Mouse (Mus musculus): ENCODE results near the gene Asnsd1.
A peak's percentile ranks its signal among the peaks of the same experiment; 100 is the strongest.
"Not testable (repeated sequence)": the region's sequence is repeated elsewhere in the genome, so short reads cannot be mapped to it uniquely, and the experiment has no call there.

Gene Asnsd1

DNA sequence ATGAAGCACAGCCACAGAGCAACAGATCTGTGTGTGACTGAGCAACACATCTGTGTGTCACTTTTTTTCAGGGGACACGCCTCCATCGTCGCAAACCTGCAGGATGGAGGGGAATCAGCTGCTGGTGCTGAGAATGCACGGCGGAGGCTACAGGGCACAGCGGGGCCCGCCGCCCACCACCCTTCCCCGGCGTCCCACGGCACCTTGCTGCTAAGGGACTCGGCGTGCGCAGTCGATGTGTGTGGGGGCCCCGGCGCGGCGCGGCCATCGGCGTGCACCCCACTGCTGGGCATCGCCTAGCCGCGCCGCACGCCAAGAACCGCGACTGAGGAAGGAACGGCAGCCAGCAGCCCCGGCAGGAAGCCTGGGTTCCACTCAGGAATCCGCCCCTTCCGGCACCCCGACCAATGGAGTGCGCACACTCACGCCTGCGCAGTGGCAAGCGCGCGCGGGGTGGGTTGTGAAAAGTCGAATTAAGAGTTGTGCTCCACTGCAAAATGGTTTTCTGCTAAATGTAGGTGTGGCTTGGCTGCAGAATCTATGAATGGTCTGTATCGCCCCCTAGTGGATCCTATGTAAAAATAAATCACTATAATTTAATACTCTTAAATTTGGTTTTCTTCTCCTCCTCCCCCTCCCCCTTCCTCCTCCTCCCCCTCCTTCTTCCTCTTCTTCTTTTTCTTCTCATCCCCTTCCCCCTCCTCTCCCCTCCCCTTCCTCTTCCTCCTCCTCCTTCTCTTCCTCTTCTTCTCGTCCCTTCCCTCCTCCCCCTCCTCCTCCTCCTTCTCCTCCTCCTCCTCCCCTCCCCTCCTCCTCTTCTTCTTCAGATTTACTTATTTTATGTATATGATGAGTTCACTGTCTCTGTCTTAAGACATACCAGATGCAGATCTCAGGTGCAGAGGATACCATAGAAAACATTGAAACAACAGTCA is at the start of gene Asnsd1, which contains the start of the genes Asdurf and Gm28551:
Asnsd1 (minus strand) TSS at position 426 of the 935 bp plus-strand sequence.
Asdurf (minus strand) TSS at position 293 of the 935 bp plus-strand sequence.
Gm28551 (minus strand) TSS at position 341 of the 935 bp plus-strand sequence.
- peak; percentile 100 for ATAC-seq (ENCODE audit: insufficient number of reproducible peaks, low FRiP score, low TSS enrichment)

DNA sequence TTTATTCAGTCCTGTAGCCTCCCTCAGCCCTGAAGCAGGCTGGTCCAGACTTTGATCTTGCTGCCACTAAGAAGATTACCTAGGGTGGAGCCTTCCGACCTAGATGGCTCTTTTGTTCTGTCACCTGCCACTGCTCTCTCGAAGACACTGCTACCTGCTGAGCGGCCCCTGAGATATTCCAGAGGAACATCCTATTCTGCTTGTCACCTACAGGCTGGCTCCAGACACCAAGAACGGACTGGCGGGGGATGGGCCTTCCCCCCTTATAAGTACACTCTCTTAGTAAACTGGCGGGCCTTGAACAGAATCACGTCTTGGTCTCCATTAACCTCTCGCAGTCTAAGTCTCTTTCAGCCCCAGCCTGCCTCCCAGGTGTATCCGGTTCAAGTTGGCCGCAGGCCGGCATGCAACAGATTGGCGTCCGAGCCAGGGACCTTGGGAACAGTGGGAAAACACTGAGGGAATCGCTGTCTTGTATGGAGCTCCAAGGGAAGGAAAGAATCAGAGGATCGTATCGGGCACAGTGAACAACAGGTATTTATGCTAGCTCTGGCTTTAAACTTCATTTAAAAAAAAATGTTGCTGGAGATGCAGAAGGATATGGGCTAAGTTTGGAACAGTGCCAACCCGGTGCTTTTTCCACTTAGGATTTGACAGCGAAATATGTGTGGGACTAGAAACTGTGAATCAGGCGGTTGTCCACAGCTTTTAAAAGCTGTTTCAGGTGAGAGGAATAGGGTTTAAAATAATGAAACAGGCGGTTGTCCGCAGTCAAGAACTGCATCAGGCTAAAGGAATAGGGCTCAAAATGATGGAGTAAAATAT is 41.6 kb upstream of the Asnsd1 start:
- ATAC-seq (ENCODE audit: insufficient number of reproducible peaks, low FRiP score, low TSS enrichment), result not testable (repeated sequence)

DNA sequence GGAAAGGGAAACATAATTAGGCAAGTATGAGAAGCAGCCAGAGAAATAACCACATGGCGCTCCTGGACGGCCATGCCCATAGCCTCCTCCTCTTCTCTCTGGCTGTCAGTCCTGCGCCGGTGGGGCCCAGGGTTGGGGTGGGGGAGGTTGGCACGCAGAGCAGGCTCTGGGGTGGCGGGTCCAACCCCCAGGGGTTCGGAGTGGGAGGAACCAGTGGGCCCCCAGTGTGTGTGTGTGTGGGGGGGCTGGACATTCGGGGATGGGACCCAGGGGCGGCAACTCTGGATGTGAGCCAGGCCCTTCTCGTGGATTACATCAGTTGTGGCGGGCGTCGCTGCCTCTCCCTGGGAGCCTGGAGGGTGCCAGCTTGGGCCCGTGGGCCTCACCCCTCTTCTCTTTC is 36.2 kb upstream of the Asnsd1 start:
- ATAC-seq (ENCODE audit: insufficient number of reproducible peaks, low FRiP score, low TSS enrichment), result no peak

DNA sequence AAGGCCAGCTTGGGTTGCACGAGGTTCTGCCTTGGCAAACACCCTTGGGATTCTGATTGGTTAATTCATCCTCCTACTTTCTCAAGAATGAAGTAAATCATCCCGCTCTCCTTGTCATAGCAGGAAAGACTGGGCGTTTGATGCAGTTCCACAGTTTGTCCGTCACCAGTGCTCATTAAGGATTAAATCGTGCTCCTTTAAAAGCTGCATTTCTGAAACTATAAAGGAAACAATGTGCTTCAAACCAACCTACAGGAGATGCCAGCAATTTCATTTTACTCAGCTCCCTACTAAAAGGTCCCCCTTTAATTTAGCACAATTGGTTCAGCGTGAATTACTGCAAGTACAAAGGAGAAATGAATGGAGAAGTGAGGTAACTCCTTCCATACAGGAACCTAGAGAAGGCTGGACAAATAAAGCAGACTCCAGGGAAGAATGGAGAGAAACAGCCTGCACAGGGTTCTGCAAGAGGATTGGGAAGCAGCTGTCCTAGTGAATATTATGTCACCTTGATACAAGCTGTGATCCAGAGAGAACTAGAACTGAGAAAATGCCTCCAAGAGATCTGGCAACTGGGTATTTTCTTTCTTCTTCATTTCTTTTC is 31.6 kb upstream of the Asnsd1 start:
- no peak for ATAC-seq (ENCODE audit: insufficient number of reproducible peaks, low FRiP score, low TSS enrichment)

DNA sequence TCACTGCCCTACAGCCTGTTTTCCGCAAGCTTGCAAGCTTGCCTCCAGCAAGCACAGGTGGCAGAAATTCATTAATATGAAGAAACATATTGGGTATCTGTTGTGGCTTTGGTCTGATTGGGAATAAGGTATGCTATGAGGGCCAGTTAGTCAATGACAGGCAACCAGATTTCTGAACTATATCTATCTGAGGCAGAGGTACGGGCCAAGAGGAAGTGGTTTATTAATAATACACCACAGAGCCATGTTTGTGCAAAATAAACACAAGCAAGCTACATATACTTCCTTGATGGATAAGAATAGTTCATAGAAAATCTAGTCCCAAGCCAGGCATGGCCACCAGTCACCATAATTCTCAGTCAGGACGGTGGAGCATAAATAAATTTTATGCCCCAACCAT is 25.2 kb upstream of the Asnsd1 start:
- no peak for ATAC-seq (ENCODE audit: insufficient number of reproducible peaks, low FRiP score, low TSS enrichment)

DNA sequence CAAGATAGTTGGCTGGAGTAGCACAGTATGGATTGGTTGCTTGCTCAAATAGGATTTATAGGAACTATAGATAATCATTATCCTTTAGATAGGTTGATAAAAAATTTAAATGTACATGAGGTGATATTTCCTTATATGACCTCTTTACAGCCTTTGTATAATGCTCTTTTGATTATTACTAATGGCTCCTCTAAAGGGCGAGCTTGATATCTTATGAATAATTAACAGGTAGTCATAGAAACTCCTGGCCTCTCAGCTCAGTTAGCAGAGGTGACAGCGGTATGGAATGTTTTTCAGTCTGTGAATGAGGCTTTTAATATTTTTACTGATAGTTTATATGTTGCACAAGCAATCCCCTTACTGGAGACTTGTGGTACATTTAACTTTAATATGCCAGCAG is 23.4 kb upstream of the Asnsd1 start:
- ATAC-seq (ENCODE audit: insufficient number of reproducible peaks, low FRiP score, low TSS enrichment), result not testable (repeated sequence)

DNA sequence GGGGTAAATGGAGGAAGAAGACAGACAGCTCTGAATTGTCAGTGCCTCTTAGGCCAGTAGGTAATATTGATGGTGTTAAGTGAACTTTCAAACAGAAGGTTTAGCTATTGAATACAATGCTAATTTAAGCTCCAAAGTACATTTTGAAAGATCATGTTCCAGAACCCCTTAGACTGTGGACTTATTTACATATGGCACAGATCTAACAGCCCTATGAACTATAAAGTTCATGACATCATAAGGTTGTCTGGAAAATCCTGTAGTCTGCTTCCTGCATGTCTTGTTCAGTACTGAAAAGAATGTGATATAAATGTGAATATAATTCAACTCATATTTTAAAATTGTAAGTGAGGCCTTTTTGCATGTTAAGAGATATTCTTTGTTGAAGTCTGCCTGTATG is 6.4 kb upstream of the Asnsd1 start:
- no peak for ATAC-seq (ENCODE audit: insufficient number of reproducible peaks, low FRiP score, low TSS enrichment)

DNA sequence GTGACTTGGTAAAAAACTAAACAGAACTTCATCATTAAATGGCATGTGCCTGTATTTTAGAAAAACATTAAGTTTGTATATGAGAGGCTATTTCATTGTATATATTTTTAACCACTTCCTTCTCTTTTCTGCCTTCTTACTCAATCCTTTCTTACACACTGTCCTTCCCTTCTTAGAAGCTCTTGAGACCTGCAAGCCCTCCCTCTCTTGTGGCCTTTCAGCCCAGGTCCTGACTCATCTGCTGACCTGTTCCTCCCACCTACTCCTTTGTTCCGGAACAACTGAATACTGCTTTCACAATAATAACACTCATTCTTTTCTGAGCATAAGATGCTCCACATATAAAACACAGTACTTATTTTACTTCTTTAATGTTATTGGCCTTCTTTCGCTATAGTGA is 11.5 kb downstream of the Asnsd1 start:
- ATAC-seq (ENCODE audit: insufficient number of reproducible peaks, low FRiP score, low TSS enrichment), result no peak

DNA sequence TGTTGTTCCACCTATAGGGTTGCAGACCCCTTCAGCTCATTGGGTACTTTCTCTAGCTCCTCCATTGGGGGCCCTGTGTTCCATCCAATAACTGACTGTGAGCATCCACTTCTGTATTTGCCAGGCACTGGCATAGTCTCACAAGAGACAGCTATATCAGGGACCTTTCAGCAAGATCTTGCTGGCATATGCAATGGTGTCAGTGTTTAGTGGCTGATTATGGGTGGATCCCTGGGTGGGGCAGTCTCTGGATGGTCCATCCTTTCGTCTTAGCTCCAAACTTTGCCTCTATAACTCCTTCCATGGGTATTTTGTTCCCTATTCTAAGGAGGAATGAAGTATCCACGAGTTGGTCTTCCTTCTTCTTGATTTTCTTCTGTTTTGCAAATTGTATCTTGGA is 15.1 kb downstream of the Asnsd1 start:
- not testable (repeated sequence) for ATAC-seq (ENCODE audit: insufficient number of reproducible peaks, low FRiP score, low TSS enrichment)

DNA sequence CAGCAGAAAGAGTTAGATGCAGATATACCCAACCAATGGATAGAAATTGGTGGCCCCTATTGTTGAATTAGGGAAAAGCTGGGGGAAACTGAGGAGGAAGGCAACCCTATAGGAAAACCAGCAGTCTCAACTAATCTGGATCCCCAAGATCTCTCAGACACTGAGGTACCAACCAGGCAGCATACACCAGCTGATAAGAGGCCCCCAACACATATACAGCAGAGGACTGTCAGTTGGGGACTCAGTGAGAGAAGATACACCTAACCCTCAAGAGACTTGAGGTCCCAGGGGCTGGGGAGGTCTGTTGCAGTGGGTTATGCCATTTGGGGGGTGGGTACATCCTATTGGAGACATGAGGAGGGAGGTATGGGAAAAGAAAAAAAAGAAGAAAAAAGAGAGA is 17.1 kb downstream of the Asnsd1 start:
- ATAC-seq (ENCODE audit: insufficient number of reproducible peaks, low FRiP score, low TSS enrichment), result no peak

DNA sequence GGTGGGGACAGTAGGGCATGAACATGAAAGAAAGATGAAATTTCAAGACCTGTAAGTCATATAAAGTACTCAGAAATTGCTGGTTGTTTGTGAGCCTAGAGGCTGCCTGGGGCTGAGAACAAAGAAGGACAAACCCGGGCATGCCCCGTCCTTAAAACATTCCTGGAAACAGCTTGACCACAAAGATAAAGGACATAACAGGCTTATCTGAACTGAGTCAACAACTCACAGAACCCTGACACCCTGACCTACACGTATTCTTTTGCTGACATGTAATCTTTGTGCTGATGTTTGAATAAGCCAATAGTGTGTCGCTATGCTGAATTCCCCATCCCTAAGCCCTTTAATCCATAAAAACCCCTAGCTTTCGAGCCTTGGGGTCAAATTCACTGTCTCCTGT is 19.0 kb downstream of the Asnsd1 start:
- not testable (repeated sequence) for ATAC-seq (ENCODE audit: insufficient number of reproducible peaks, low FRiP score, low TSS enrichment)

DNA sequence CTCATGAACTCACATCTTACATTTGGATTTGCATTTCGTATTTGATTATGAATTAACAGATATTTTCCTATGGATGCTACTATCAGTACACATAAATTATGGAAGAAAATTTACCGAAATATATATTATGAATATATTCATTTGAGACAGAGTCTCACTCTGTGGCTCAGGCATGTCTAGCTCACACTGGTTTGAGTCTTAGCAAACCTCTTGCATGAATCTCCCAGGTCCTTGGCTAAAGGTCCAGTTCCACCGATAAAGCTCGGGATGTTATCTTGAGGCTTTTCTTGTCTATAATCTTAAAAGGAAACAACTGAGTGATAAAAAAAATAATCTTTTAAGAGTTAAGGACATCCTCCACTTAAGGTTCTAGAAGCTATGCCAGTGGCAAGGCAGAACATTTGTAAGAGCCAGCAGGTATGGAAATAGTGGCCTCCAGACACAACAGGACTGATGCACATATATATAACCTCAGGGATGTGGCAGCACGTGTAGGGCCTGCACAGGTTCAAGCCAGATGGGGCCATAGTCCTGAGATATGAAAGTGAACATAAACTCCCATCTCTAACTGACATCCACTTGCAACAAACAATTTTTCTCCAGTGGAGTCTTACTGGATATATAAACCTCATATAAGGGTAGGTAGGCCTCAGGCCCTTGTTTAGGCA is 27.6 kb downstream of the Asnsd1 start:
- ATAC-seq (ENCODE audit: insufficient number of reproducible peaks, low FRiP score, low TSS enrichment), result no peak

DNA sequence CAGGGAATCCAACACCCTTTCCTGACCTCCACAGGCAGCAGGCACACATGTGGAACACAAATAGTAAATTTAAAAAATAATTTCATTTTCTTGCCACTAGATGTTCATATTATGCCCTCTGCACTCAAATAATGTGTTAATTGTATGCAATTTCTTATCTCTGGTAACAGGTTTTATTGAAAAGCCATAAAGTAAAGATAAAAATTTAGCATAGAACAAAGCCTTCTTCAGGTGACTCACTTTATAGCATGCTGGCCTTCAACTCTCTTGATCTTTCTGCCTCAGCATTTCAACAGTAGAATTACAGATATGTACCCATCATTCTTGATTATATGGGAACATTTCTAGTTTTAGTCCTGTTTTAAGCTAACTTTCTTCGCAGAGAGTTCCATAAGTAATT is 28.3 kb downstream of the Asnsd1 start:
- ATAC-seq (ENCODE audit: insufficient number of reproducible peaks, low FRiP score, low TSS enrichment), result no peak

DNA sequence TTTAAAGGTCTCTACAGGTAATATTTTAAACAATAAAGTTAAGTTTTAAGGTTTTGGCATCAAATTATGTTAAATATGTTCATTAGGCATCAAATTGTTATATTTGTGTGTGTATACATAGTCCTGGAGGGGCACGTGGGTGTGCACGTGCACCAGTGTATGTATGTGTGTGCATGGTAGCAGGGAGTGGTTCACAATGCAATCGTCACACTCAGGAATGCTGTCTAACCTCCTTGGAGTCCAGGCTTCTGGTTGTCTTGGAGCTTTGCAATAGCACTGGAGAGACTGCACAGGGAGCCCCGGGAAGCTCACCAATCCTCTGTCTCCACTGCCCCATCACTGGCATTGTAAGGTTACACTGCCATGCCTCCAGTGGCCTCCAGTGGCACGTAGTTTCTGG is 29.3 kb downstream of the Asnsd1 start:
- no peak for ATAC-seq (ENCODE audit: insufficient number of reproducible peaks, low FRiP score, low TSS enrichment)

DNA sequence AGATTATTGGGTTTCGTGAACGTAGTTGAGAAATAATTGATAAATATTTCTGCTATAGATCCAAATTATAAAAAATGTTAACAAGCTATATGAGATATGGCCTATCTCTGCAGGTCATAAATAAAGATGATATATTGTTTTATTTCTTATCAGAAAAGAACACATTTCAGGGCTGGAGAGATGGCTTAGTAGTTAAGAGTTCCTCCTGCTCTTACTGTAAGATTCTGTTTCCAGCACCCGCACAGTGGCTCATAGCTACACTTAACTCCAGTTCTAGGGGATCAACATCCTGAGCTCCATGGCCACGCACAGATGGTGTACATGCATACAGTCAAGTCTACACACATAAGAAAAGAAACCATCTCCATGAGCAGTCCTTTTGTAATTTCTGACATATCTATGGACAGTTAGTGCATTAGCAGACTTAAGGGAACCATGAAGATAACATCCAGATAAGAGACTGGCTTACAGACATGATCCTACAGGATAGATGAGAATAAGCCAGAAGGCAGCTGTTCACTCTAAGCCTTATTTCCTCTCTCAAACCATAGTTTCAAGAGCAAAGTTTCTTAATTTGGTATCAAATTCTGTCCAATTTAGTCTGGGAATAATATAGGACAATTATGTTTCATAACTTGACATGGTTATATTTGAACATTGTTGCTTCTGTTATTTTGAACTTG is 30.7 kb downstream of the Asnsd1 start:
- no peak for ATAC-seq (ENCODE audit: insufficient number of reproducible peaks, low FRiP score, low TSS enrichment)

DNA sequence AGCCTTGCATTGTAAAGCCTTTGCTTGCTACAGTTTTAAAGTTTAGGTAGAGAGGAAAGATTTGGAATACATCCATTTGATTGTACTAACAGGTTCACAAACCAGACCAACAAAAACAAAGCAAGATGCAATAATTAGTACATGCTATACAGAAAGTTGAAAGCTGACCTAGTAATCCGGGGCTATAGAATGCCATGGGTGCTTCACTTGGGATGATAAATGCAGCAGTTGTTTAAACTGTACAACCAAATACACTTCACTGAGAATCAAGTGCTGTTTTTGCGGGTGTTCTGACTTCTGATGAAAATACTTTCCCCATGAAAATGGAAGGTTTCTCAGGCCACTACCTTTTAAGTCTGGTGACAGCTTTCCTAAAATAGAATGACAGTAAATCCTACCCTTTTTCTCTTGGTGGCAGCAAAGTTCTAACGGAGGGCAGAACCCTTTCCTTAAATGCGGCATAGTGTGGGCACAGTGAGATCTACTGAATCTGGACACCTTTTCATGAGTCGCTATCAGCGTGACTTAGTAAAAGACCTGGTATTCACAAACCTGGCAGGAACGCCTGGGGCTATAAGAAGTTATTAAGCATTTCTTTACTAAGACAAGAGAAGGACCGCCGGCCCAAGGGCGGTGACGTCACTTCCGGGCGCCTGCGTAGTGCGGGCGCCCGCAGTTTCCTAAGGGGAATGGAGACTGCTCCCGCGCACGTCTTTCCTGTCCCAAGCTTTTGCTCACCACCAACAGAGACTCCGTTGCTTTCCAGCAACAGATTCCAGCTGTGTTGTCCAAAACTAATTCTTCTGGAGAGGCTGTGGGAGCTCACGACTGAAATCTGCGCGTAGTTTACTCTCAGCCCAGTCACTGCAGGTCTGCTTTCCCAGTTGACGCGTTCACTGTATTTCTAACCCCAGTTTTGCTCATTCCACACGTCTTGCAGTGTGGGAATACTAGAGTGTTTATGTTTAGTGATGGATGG is 39.3 kb downstream of the Asnsd1 start, which contains the start of gene Osgepl1:
Osgepl1 (plus strand) TSS at position 636 of the 979 bp plus-strand sequence.
- ATAC-seq (ENCODE audit: insufficient number of reproducible peaks, low FRiP score, low TSS enrichment), result peak; percentile 92

DNA sequence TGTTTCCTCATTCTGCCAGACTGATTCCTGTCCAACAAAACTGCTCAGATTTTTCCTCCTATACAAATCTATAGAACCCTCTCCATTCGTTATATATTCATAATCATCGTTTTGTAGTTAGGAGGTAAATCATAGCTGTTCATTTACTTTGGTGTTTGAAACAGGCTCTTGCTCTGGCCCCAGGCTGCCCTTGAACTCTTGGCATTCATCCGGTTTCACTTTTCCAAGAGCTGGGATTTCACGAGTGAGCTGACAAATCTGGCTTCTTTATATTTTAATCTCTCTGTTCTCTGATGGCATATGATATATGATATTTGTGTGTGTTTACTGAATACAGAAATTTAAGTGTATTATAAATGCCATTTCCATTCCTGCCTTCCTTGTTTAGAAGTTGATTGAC is 52.0 kb downstream of the Asnsd1 start:
- no peak for ATAC-seq (ENCODE audit: insufficient number of reproducible peaks, low FRiP score, low TSS enrichment)

DNA sequence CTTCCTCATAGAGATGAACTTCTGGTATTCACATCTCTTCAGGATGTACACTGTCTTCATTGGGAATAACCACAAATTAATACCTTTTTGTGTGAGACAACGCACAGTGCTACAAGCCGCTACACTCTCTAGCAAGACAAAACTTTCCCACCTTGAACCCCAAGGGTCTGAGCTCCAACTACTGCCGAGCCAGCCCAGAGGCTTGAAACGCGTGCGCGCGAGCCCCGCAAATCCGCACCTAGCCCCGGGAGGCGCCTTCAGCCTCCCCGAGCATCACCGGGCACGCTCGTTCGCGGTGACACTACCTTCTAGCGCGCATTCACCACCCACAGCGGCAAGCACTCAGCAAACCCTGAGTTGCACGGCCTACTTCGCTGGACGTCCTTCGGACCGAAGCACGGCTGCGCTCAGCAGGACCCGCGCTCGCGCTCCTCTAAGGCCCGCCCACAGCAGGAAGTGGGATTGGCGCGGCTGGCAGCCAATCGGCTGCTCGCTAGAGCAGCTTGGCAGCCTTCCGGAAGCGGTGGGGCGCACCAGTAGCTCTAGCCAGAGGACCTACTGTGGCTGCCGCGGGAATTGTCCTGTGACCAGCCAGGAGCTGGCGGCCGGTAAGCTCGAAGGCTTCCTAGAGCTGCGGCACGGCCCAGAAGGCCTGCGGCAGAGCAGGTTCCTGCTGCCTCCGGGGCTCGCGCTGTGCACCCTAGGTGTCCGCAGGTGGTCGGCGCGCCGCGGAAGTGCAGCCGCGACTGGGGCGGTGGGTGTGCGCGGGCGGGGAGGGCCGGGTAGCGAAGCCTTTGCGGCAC is 55.8 kb downstream of the Asnsd1 start, which contains the start of the genes Pms1, Ormdl1 and Gm28778:
Pms1 (minus strand) TSS at position 438 of the 803 bp plus-strand sequence.
Ormdl1 (plus strand) TSS at position 515 of the 803 bp plus-strand sequence.
Gm28778 (plus strand) TSS at position 531 of the 803 bp plus-strand sequence.
- peak; percentile 94 for ATAC-seq (ENCODE audit: insufficient number of reproducible peaks, low FRiP score, low TSS enrichment)

Data from cerebellum, adult (tissue).